Mouse (Mus musculus) lung, postnatal 0 days (tissue): Measurements from ENCODE around the gene Snu13. TPM values are rescaled to one million over a fixed set of nuclear protein-coding genes. Genes with fewer than 3 reads are reported as not detected.

Source experiments
- ATAC-seq: fragments of 200-750 bp; cut with Nextera tagmentation; 2 replicates; pipeline ENCODE4 v1.8.0; 2017; ENCODE audit warnings: moderate library complexity
- DNase-seq: peaks from one replicate; pipeline ENCODE4 v3.0.0-alpha.2; 2016; ENCODE audit warnings: low spot score
- H3K27ac ChIP-seq: fragments of 300-500 bp; sonication (generic); 2 replicates; pipeline ENCODE4 v1.5.1; 2014; ENCODE audit warnings: antibody characterized with exemption, mild to moderate bottlenecking, low read length, mixed read lengths
- H3K27me3 ChIP-seq: fragments of 300-500 bp; sonication (generic); replicated peaks from 2 replicates; pipeline ENCODE4 v1.6.1; 2014; ENCODE audit warnings: low read length, mixed read lengths; ENCODE audit not compliant: insufficient read depth
- H3K36me3 ChIP-seq: fragments of 300-500 bp; sonication (generic); 2 replicates; pipeline ENCODE4 v1.6.1; 2014; ENCODE audit warnings: low read length, mixed read lengths; ENCODE audit not compliant: insufficient read depth
- H3K4me1 ChIP-seq: fragments of 300-500 bp; sonication (generic); 2 replicates; pipeline ENCODE4 v1.6.1; 2014; ENCODE audit warnings: antibody characterized with exemption, low read depth, low read length, mixed read lengths; ENCODE audit not compliant: insufficient read depth
- H3K4me2 ChIP-seq: fragments of 300-500 bp; sonication (generic); replicated peaks from 2 replicates; pipeline ENCODE4 v1.6.1; 2014; ENCODE audit warnings: low read depth, mild to moderate bottlenecking, low read length, moderate library complexity, mixed read lengths
- H3K4me3 ChIP-seq: fragments of 300-500 bp; sonication (generic); 2 replicates; pipeline ENCODE4 v1.5.1; 2014; ENCODE audit warnings: low read depth, low read length
- H3K9ac ChIP-seq: fragments of 300-500 bp; sonication (generic); replicated peaks from 2 replicates; pipeline ENCODE4 v1.6.1; 2014; ENCODE audit warnings: low read depth, mild to moderate bottlenecking
- H3K9me3 ChIP-seq: fragments of 300-500 bp; sonication (generic); 2 replicates; pipeline ENCODE4 v1.6.1; 2016; ENCODE audit warnings: low read length, mixed read lengths
- CTCF ChIP-seq: IDR thresholded peaks from 2 replicates; pipeline ENCODE4 v1.5.1; 2016; ENCODE audit warnings: antibody characterized with exemption, mild to moderate bottlenecking
- EP300 ChIP-seq: IDR thresholded peaks from 2 replicates; pipeline ENCODE4 v1.6.1; 2016; ENCODE audit warnings: antibody characterized with exemption, mild to moderate bottlenecking, control low read depth
- WGBS: fragments of 180-500 bp; shearing (Covaris S2); extraction: QIAGEN DNeasy Blood & Tissue Kit; methylation state at CpG from one replicate; pipeline ENCODE4 v1.1.7; 2014; 5-methylcytosine and 5-hydroxymethylcytosine counted together
- polyA plus RNA-seq: library from polyadenylated mRNA; unstranded; fragments of >200 nt; fragmentation: Nextera tagmentation; extraction: Ambion mirVana; gene quantifications from 2 replicates; pipeline ENCODE4 v1.2.1, GENCODE M21; 2015

Snu13 gene
- polyA plus RNA-seq, result 131 and 139 TPM in 2 replicates

DNA sequence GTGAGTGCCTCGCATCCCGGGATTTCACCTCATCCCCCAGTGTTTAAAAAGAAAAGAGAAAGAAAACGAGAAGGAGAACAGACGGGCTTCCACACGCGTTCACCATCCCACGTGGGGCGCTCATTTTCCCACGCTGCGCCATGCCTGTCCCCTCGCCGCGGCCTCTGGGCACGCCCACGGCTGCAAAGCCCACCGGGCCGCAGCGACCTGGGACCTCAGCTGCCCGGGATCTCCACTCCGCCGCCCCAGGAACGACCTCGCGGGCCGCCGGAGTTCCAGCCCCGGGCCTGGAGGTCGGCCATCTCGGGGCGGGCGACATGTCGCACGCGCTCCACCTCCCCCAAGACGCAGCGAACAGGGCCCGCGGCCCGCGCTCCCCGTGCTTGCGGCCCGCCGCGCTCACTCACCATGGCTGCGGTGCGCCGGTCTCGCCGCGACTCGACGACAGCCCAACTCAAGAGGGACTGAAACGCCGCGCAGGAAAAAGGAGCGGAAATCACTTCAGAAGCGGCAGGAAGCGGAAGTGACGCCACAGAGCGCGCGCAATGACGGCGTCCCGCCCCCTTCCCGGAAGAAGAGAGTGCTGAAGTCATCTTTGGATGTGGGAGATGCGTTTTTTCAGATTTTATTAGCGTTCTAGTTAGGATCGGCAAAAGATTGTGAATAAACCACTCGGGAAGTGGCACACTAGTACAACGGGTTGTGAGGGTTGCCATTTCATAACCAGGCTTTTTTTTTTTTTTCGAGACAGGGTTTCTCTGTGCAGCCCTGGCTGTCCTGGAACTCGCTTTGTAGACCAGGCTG, at the start of gene Snu13:
TSS of gene Snu13 (minus strand) at position 519 of the 804 bp plus-strand sequence.
- Histone ChIP-seq H3K4me1 (peaks cover 9% of the 10 kb centered on the region; the same call in 1 of the 2 replicates), H3K4me3 (peak within 1 kb of the TSS; percentile 96), H3K9me3 (no peaks in the 10 kb centered on the region), H3K27ac (peak within 1 kb of the TSS; percentile 88), H3K4me2 (peak within 1 kb of the TSS; percentile 92), H3K9ac (peak within 1 kb of the TSS; percentile 91), H3K36me3 (no peaks in the 10 kb centered on the region; the same call in 1 of the 2 replicates), H3K27me3 (no peaks in the 10 kb centered on the region)
- peak; percentile 94 for ATAC-seq
- peak; percentile 93 for DNase-seq
- under 1% methylated on average over 74 of the region's 74 CpGs for WGBS
- TF ChIP-seq EP300, result peak; percentile 31; the same call in 1 of the 2 replicates
- TF ChIP-seq CTCF, result no peak

DNA sequence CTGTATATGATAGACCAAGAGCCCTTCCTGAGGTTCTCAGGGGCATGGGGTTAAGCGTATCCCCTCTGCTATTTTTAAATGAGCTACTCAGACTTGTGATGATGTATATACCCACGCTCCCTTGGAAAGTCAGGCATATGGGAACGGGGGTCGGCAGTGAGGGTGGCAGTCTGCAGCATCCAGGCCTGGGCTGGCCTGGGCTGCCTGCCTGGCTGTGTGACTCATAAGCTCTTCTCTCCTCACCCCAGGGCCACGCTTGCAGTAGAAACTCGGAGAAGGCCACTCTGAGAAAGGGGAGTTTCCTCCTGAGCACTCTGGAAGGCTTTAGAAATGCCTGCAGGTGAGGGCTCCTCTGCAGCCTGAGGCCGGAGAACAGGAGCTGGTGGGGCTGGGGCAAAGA, 43.7 kb upstream of the Snu13 start:
- H3K4me1 ChIP-seq, result no peaks in the 10 kb centered on the region
- no peak overlapping the region for H3K4me3 ChIP-seq
- H3K4me2 ChIP-seq, result no peak overlapping the region
- TF ChIP-seq EP300 (no peak), CTCF (no peak)
- no peak for ATAC-seq
- WGBS, result 63% methylated on average over 7 of the region's 7 CpGs
- no peaks in the 10 kb centered on the region for H3K9me3 ChIP-seq
- no peaks in the 10 kb centered on the region for H3K36me3 ChIP-seq
- no peak for DNase-seq
- H3K27me3 ChIP-seq, result no peaks in the 10 kb centered on the region
- H3K27ac ChIP-seq, result no peak overlapping the region
- no peak overlapping the region for H3K9ac ChIP-seq

DNA sequence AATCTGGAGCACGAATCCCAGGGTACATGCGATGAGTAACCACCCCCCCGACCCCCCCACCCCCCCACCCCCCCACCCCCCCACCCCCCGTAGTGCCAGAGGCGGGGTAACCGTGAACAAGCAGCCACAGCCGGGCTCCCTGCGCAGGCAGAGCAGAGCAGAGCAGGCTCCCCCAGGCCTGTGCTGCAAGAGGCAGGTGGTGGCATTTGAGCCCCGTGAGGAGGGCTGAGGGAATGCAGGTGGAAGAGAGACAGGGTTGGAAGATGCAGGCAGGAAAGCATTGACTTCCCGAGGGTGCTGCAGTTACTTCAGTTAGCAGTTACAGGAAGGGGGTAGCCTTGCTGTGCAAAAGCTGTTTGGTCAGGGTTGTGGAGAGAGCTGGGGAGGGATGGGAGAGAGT, 39.9 kb upstream of the Snu13 start:
- Histone ChIP-seq H3K36me3 (no peaks in the 10 kb centered on the region), H3K27me3 (no peaks in the 10 kb centered on the region), H3K4me3 (no peak overlapping the region), H3K9ac (no peak overlapping the region), H3K9me3 (no peaks in the 10 kb centered on the region), H3K4me1 (no peaks in the 10 kb centered on the region), H3K4me2 (no peak overlapping the region), H3K27ac (no peak overlapping the region)
- 14% methylated on average over 5 of the region's 10 CpGs for WGBS
- DNase-seq (peak; percentile 8), ATAC-seq (no peak)
- TF ChIP-seq EP300, result no peak
- TF ChIP-seq CTCF, result no peak

DNA sequence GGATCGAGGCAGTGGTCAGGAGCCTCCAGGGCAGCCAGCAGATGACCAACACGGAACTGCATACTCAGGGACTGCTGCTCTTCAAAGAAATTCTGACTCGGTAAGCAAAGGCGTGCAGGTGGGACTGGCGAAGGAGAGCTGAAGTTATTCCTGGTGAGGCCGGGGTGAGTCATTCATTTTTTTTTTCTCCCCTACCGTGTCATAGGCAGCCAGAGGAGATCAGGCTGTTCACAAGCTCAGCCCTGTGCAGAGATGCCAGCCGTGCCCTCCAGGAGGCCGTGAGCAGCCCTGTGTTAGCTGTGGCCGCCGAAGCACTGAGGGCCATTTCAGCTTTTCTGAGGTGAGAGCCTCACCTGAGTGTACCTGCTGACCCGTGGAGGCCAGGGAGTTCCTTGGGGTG, 38.7 kb upstream of the Snu13 start:
- no peaks in the 10 kb centered on the region for H3K36me3 ChIP-seq
- H3K4me3 ChIP-seq, result no peak overlapping the region
- 71% methylated on average over 12 of the region's 12 CpGs for WGBS
- DNase-seq, result no peak
- no peak overlapping the region for H3K27ac ChIP-seq
- no peaks in the 10 kb centered on the region for H3K9me3 ChIP-seq
- no peaks in the 10 kb centered on the region for H3K27me3 ChIP-seq
- no peaks in the 10 kb centered on the region for H3K4me1 ChIP-seq
- TF ChIP-seq CTCF, result no peak
- TF ChIP-seq EP300, result no peak
- H3K9ac ChIP-seq, result no peak overlapping the region
- no peak for ATAC-seq
- no peak overlapping the region for H3K4me2 ChIP-seq

DNA sequence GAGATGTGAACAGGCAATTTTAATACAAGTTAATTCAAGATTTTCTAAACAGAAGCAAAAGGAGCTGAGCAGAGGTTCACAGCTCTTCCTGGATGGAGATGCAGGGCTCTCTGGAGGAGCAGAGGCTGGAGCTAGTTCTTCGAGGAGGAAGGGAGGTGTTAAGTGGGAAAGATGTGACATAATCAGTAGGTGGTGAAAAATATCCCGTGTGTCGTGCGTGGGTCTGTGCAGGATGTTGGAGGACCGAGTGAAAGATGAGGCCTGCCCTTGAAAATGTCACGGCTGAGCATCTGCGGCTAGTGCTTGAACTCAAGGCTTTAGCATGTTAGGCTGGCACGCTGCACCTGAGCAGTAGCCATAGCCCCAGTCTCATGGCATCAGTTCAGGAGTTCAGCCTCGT, 38.2 kb upstream of the Snu13 start:
- WGBS, result 73% methylated on average over 9 of the region's 9 CpGs
- TF ChIP-seq EP300 (no peak), CTCF (no peak)
- no peak overlapping the region for H3K27ac ChIP-seq
- H3K4me1 ChIP-seq, result no peaks in the 10 kb centered on the region
- H3K36me3 ChIP-seq, result no peaks in the 10 kb centered on the region
- H3K27me3 ChIP-seq, result no peaks in the 10 kb centered on the region
- no peak overlapping the region for H3K4me2 ChIP-seq
- H3K4me3 ChIP-seq, result no peak overlapping the region
- no peak for ATAC-seq
- no peak for DNase-seq
- no peaks in the 10 kb centered on the region for H3K9me3 ChIP-seq
- no peak overlapping the region for H3K9ac ChIP-seq

DNA sequence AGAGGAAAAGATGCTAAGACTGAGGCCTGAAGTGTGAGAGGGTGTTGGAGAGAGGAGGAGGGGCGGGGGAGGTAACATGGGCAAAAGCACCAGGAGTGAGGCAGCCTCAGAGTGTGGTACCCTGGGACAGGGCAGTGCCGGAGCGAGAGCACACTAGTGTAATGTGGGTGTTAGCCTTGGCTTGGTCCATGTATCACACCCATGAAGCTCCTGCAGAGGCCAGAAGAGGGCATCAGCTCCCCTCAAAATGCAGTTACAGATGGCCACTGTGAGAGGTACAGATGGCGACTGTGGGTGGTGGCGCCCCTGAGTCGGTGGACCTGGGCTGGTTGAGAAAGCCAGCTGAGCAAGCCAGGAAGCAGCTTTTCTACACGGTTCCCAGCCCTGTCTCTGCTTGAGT, 33.8 kb upstream of the Snu13 start:
- Histone ChIP-seq H3K9ac (no peak overlapping the region), H3K36me3 (no peaks in the 10 kb centered on the region), H3K4me3 (no peak overlapping the region), H3K4me1 (no peaks in the 10 kb centered on the region), H3K27ac (no peak overlapping the region), H3K4me2 (no peak overlapping the region), H3K9me3 (no peaks in the 10 kb centered on the region), H3K27me3 (no peaks in the 10 kb centered on the region)
- no peak for ATAC-seq
- no peak for DNase-seq
- TF ChIP-seq EP300, result no peak
- peak; percentile 59 for TF ChIP-seq CTCF
- whole genome bisulfite sequencing, result 26% methylated on average over 7 of the region's 7 CpGs
